ENCODE assay signal across 8 mouse cellular contexts in the genomic region with DNA sequence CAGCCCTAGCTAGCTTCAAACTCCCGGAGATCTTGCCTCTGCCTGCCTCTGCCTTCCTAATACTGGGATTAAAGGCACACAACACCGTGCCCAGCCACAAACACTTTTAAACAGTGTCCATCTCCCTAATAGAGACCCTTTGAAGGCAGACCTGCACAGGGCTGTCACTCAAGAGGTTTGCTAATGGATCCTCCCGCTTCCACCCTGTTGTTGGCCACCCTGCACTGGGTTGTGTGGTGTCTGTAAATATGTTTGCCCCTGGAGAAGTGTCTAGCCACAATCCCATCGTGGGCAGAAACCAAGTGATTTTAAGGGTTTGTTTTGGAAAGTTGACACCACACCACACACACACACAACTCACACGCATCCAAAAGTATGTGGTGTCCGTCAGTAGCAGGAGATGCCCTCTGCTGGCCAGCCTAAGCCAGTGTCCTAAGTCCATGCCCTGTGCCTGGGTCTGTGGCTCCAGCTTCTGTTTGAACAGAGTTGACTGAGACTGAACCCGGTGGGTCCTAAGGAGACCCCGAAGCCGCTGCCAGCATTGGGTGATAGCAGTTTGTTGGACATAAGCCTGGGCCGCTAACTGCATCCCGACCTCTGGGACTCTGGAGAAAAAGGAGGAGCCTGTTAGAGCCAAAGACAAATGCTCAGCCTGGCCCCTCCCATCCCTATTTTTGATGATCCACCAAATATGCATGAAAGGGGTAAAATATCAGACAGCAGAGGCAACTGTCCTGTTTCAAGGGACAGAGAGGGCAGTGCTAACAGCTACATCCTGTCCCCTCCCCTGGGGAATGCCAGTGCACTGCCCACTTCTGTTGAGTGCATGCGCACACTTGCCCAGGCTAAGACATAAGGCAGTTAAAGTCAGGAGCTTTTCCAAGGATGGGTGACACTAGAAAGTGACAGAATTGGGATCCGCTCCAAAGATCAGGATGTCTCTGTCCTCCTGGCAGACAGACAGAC. TPM values are rescaled to one million over a fixed set of nuclear protein-coding genes. Genes with fewer than 3 reads are reported as not detected.
A peak's percentile ranks its signal among the peaks of the same experiment; 100 is the strongest.
DNase-seq lines count a peak whose midpoint lies in the region; ATAC-seq and TF ChIP-seq lines count a peak whose summit lies in the region.

No protein-coding gene starts in this region.

- TF ChIP-seq EP300 in liver, postnatal 0 days (IDR thresholded peaks at IDR 0.05; ENCODE audit: low read depth): no peak

- peak; percentile 61 to 69 for DNase-seq in cerebellum, postnatal 14 days
- no peak for DNase-seq in cerebellum, adult 9-10 months
- peak; percentile 53 for DNase-seq in CD4-positive, CD25-positive, alpha-beta regulatory T cell, adult 2 months (ENCODE audit: low read depth, low spot score)
- peak; percentile 54 for DNase-seq in embryonic facial prominence, embryonic 10.5 days (ENCODE audit: low spot score)
- DNase-seq in intestine, embryonic 14.5 days (ENCODE audit: low spot score): no peak
- peak; percentile 48 for DNase-seq in liver, postnatal 0 days
- DNase-seq in splenic B cell, adult 2 months (ENCODE audit: low read depth, low spot score): peak; percentile 42
- no peak for DNase-seq in layer of hippocampus, adult 18-20 months (ENCODE audit: low spot score in 2 of 2)

- H3K27ac ChIP-seq in embryonic facial prominence, embryonic 10.5 days (replicated peaks): no peak overlapping the region
- no peak overlapping the region for H3K27ac ChIP-seq in intestine, embryonic 14.5 days (ENCODE audit: low read depth)
- H3K27ac ChIP-seq in liver, postnatal 0 days (ENCODE audit: low read depth): no peak overlapping the region

- no peaks in the 10 kb centered on the region for H3K27me3 ChIP-seq in embryonic facial prominence, embryonic 10.5 days (replicated peaks; ENCODE audit: low read depth, poor library complexity, severe bottlenecking)
- H3K27me3 ChIP-seq in intestine, embryonic 14.5 days (replicated peaks; ENCODE audit: control insufficient read depth, insufficient read depth, low read length): no peaks in the 10 kb centered on the region
- H3K27me3 ChIP-seq in liver, postnatal 0 days (ENCODE audit: insufficient read depth, low read length): no peaks in the 10 kb centered on the region
- no peaks in the 10 kb centered on the region for H3K27me3 ChIP-seq in splenic B cell, adult 2 months (ENCODE audit: control insufficient read depth, insufficient read depth, low read length, poor library complexity, severe bottlenecking)

- peaks cover 39% of the 10 kb centered on the region for H3K36me3 ChIP-seq in embryonic facial prominence, embryonic 10.5 days (replicated peaks)
- peaks cover 34% of the 10 kb centered on the region for H3K36me3 ChIP-seq in intestine, embryonic 14.5 days (ENCODE audit: control insufficient read depth, insufficient read depth, low read length)
- H3K36me3 ChIP-seq in liver, postnatal 0 days (replicated peaks; ENCODE audit: insufficient read depth, low read length): peaks cover 19% of the 10 kb centered on the region
- H3K36me3 ChIP-seq in splenic B cell, adult 2 months (ENCODE audit: control insufficient read depth, insufficient read depth, low read length, poor library complexity, severe bottlenecking): no peaks in the 10 kb centered on the region

- TF ChIP-seq CTCF in liver, postnatal 0 days (IDR thresholded peaks at IDR 0.05; ENCODE audit: low read depth): peak; percentile 80

- no peak overlapping the region for H3K9ac ChIP-seq in intestine, embryonic 14.5 days (ENCODE audit: low read length)
- H3K9ac ChIP-seq in liver, postnatal 0 days (replicated peaks): no peak overlapping the region

- no peak overlapping the region for H3K4me3 ChIP-seq in embryonic facial prominence, embryonic 10.5 days
- no peak overlapping the region for H3K4me3 ChIP-seq in intestine, embryonic 14.5 days (ENCODE audit: low read depth, low read length)
- no peak overlapping the region for H3K4me3 ChIP-seq in liver, postnatal 0 days (ENCODE audit: low read depth, low read length)

- peak; percentile 68 for ATAC-seq in intestine, embryonic 14.5 days (replicated peaks; ENCODE audit: low FRiP score, low TSS enrichment, low read depth)
- peak; percentile 57; the same call in 1 of the 2 replicates for ATAC-seq in liver, postnatal 0 days

- H3K4me1 ChIP-seq in embryonic facial prominence, embryonic 10.5 days: peaks cover 24% of the 10 kb centered on the region
- H3K4me1 ChIP-seq in intestine, embryonic 14.5 days (replicated peaks; ENCODE audit: control insufficient read depth, insufficient read depth, low read length): no peaks in the 10 kb centered on the region
- H3K4me1 ChIP-seq in liver, postnatal 0 days (ENCODE audit: insufficient read depth): peaks cover 24% of the 10 kb centered on the region

- no peak overlapping the region for H3K4me2 ChIP-seq in intestine, embryonic 14.5 days (ENCODE audit: low read length)
- no peak overlapping the region for H3K4me2 ChIP-seq in liver, postnatal 0 days (ENCODE audit: low read depth, low read length)

- H3K9me3 ChIP-seq in embryonic facial prominence, embryonic 10.5 days: no peaks in the 10 kb centered on the region
- H3K9me3 ChIP-seq in intestine, embryonic 14.5 days (ENCODE audit: control insufficient read depth, low read length): no peaks in the 10 kb centered on the region
- H3K9me3 ChIP-seq in liver, postnatal 0 days (ENCODE audit: low read length): no peaks in the 10 kb centered on the region

- WGBS in embryonic facial prominence, embryonic 10.5 days: 51% methylated on average over 13 of the region's 13 CpGs
- 50% methylated on average over 13 of the region's 13 CpGs for WGBS in intestine, embryonic 14.5 days
- WGBS in liver, postnatal 0 days (ENCODE audit: insufficient replicate concordance): 41% methylated on average over 13 of the region's 13 CpGs

RNA-seq across cellular contexts. Expression of a gene that starts 21.5 kb away (rescaled TPM):
- 25.2 and 25.4 TPM in 2 replicates for polyA plus RNA-seq in embryonic facial prominence, embryonic 10.5 days (2016; fragmentation: Nextera tagmentation; extraction: Ambion mirVana)
- polyA plus RNA-seq in intestine, embryonic 14.5 days (2014; fragmentation: Nextera tagmentation; extraction: Ambion mirVana): 17.8 and 18.4 TPM in 2 replicates
- 3.7 and 4.5 TPM in 2 replicates for polyA plus RNA-seq in liver, postnatal 0 days (2015; fragmentation: Nextera tagmentation; extraction: Ambion mirVana)
- 10 to 100 TPM; 28.0 to 30.8 TPM for total RNA-seq in layer of hippocampus, adult 18-20 months (2021)

RNA-seq across cellular contexts. Expression of a gene that starts 21.8 kb away (rescaled TPM):
- 10.3 and 12.0 TPM in 2 replicates for polyA plus RNA-seq in embryonic facial prominence, embryonic 10.5 days (2016; fragmentation: Nextera tagmentation; extraction: Ambion mirVana)
- polyA plus RNA-seq in intestine, embryonic 14.5 days (2014; fragmentation: Nextera tagmentation; extraction: Ambion mirVana): 5.2 and 5.3 TPM in 2 replicates
- polyA plus RNA-seq in liver, postnatal 0 days (2015; fragmentation: Nextera tagmentation; extraction: Ambion mirVana): 0.52 and 0.79 TPM in 2 replicates
- 10 to 100 TPM; 79.0 to 82.0 TPM for total RNA-seq in layer of hippocampus, adult 18-20 months (2021)

RNA-seq across cellular contexts. Expression of a gene that starts 27.4 kb away (rescaled TPM):
- polyA plus RNA-seq in embryonic facial prominence, embryonic 10.5 days (2016; fragmentation: Nextera tagmentation; extraction: Ambion mirVana): 13.2 and 14.8 TPM in 2 replicates
- 15.9 and 16.4 TPM in 2 replicates for polyA plus RNA-seq in intestine, embryonic 14.5 days (2014; fragmentation: Nextera tagmentation; extraction: Ambion mirVana)
- polyA plus RNA-seq in liver, postnatal 0 days (2015; fragmentation: Nextera tagmentation; extraction: Ambion mirVana): 10.4 and 10.8 TPM in 2 replicates
- total RNA-seq in layer of hippocampus, adult 18-20 months (2021): 1 to 10 TPM; 6.3 to 7.6 TPM

RNA-seq across cellular contexts. Expression of a gene that starts 59.9 kb away (rescaled TPM):
- polyA plus RNA-seq in embryonic facial prominence, embryonic 10.5 days (2016; fragmentation: Nextera tagmentation; extraction: Ambion mirVana): 0.20 TPM in 1 of 2 replicates, not detected in the other
- 0.28 and 0.56 TPM in 2 replicates for polyA plus RNA-seq in intestine, embryonic 14.5 days (2014; fragmentation: Nextera tagmentation; extraction: Ambion mirVana)
- 0.13 TPM in 1 of 2 replicates, not detected in the other for polyA plus RNA-seq in liver, postnatal 0 days (2015; fragmentation: Nextera tagmentation; extraction: Ambion mirVana)
- not detected for total RNA-seq in layer of hippocampus, adult 18-20 months (2021)

Comparison
In these comparisons a context has a peak if more than half of its experiments do, and no peak if none do; other contexts are left out.
1. DNase-seq: peak in cerebellum, postnatal 14 days (2 of 2), CD4-positive, CD25-positive, alpha-beta regulatory T cell, adult 2 months (single experiment), embryonic facial prominence, embryonic 10.5 days (single experiment), liver, postnatal 0 days (single experiment) and splenic B cell, adult 2 months (single experiment); none in cerebellum, adult 9-10 months (single experiment), intestine, embryonic 14.5 days (single experiment) and layer of hippocampus, adult 18-20 months (0 of 2).